8 mouse cellular contexts compared by ENCODE assay signal in the genomic region with DNA sequence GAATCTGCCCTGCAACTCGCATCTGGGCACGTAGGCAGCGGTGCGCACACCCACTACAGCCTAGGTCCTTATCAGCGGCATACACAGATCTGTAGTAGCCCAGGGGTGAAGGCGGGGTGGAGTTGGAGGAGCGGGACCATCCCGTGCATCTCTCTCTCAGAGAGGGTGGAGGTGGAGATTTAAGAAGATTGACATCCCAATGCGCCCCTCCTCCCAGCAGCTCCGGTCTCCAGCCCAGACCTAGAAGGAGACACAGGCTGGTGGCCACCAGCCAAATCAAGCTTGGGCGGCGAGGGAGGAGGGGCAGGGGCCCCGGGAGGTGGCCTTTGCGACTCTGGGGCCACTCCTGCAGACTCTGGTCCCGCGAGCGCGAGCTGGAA. TPM values are rescaled to one million over a fixed set of nuclear protein-coding genes. Genes with fewer than 3 reads are reported as not detected.
DNase-seq lines count a peak whose midpoint lies in the region; ATAC-seq and TF ChIP-seq lines count a peak whose summit lies in the region.

A gene (plus strand): TSS at position 274 of the 380 bp plus-strand sequence.

- H3K9me3 ChIP-seq in heart, embryonic 16.5 days (replicated peaks; ENCODE audit: control insufficient read depth, low read length): no peaks in the 10 kb centered on the region
- no peaks in the 10 kb centered on the region for H3K9me3 ChIP-seq in midbrain, embryonic 13.5 days

- peaks cover 11% of the 10 kb centered on the region for H3K27me3 ChIP-seq in heart, adult 2 months (ENCODE audit: control insufficient read depth, insufficient read depth, low read length)
- peaks cover 38% of the 10 kb centered on the region for H3K27me3 ChIP-seq in heart, embryonic 16.5 days (ENCODE audit: control insufficient read depth, insufficient read depth, low read length)
- H3K27me3 ChIP-seq in midbrain, embryonic 13.5 days: peaks cover 42% of the 10 kb centered on the region

- H3K4me2 ChIP-seq in heart, embryonic 16.5 days (ENCODE audit: low read depth, low read length): peak within 1 kb of the TSS; percentile 92
- peak within 1 kb of the TSS; percentile 94 for H3K4me2 ChIP-seq in midbrain, embryonic 13.5 days (replicated peaks)

- WGBS in heart, adult 2 months: 2% methylated on average over 18 of the region's 18 CpGs
- 3% methylated on average over 18 of the region's 18 CpGs for WGBS in heart, embryonic 16.5 days
- under 1% methylated on average over 18 of the region's 18 CpGs for WGBS in midbrain, embryonic 13.5 days

- H3K4me1 ChIP-seq in heart, adult 2 months (ENCODE audit: control insufficient read depth, insufficient read depth, low read length): no peaks in the 10 kb centered on the region
- no peaks in the 10 kb centered on the region; the same call in 1 of the 2 replicates for H3K4me1 ChIP-seq in heart, embryonic 16.5 days (ENCODE audit: control insufficient read depth, insufficient read depth, low read length)
- peaks cover 14% of the 10 kb centered on the region for H3K4me1 ChIP-seq in midbrain, embryonic 13.5 days (replicated peaks)

- H3K9ac ChIP-seq in heart, adult 2 months (ENCODE audit: low read depth, low read length): no peak within 1 kb of the TSS
- H3K9ac ChIP-seq in heart, embryonic 16.5 days (ENCODE audit: low read length): peak within 1 kb of the TSS; percentile 50; the same call in 1 of the 2 replicates
- H3K9ac ChIP-seq in midbrain, embryonic 13.5 days (replicated peaks): peak within 1 kb of the TSS; percentile 76

- DNase-seq in heart, adult 2 months: peak; percentile 9 to 19
- DNase-seq in heart, postnatal 25 days (ENCODE audit: low spot score): no peak
- peak; percentile 75 for DNase-seq in Muller cell, postnatal 12 days (ENCODE audit: inconsistent ontology term)
- DNase-seq in embryo, embryonic 10.5 days (ENCODE audit: low spot score): peak; percentile 67
- peak in 1 of 2 experiments; percentile 90 for DNase-seq in left cerebral cortex, postnatal 10 days (ENCODE audit: extremely low spot score in 1 of 2, low spot score in 2 of 2)
- DNase-seq in urinary bladder, postnatal 4 days (ENCODE audit: low spot score in 2 of 2): no peak

- ATAC-seq in heart, embryonic 16.5 days (replicated peaks; ENCODE audit: extremely low read depth, insufficient read depth, low FRiP score): peak; percentile 65
- ATAC-seq in midbrain, embryonic 13.5 days: peak; percentile 80

- intact Hi-C loops in heart, adult 2 months (cut with DNase I): no loop called here
- intact Hi-C loops in heart, postnatal 25 days (cut with DNase I): no loop called here
- intact Hi-C loops in left cerebral cortex, postnatal 10 days (cut with DNase I): no loop called here

- TF ChIP-seq EP300 in heart, adult 2 months (IDR thresholded peaks at IDR 0.05; ENCODE audit: insufficient read depth, low read depth, low read length): no peak

- no peaks in the 10 kb centered on the region for H3K79me2 ChIP-seq in heart, adult 2 months (replicated peaks; ENCODE audit: control insufficient read depth, insufficient read depth, low read length)

- peak within 1 kb of the TSS; percentile 24; the same call in 1 of the 2 replicates for H3K4me3 ChIP-seq in heart, adult 2 months
- H3K4me3 ChIP-seq in heart, embryonic 16.5 days (ENCODE audit: low read length): peak within 1 kb of the TSS; percentile 55
- peak within 1 kb of the TSS; percentile 62 for H3K4me3 ChIP-seq in midbrain, embryonic 13.5 days (replicated peaks)

- no peak for TF ChIP-seq CTCF in heart, adult 2 months (IDR thresholded peaks at IDR 0.05)

- H3K36me3 ChIP-seq in heart, adult 2 months (ENCODE audit: control insufficient read depth, insufficient read depth, low read length): no peaks in the 10 kb centered on the region
- H3K36me3 ChIP-seq in heart, embryonic 16.5 days (ENCODE audit: control insufficient read depth, insufficient read depth): no peaks in the 10 kb centered on the region
- H3K36me3 ChIP-seq in midbrain, embryonic 13.5 days: no peaks in the 10 kb centered on the region

- no peak for TF ChIP-seq POLR2A in heart, adult 2 months (IDR thresholded peaks at IDR 0.05; ENCODE audit: insufficient read depth, low read depth, low read length)

- no peak within 1 kb of the TSS for H3K27ac ChIP-seq in heart, adult 2 months
- no peak within 1 kb of the TSS for H3K27ac ChIP-seq in heart, embryonic 16.5 days (ENCODE audit: low read length)
- no peak within 1 kb of the TSS for H3K27ac ChIP-seq in midbrain, embryonic 13.5 days

RNA-seq across cellular contexts. Expression of the gene that starts here (rescaled TPM):
- not detected for total RNA-seq in heart, adult 2 months (2021)
- polyA plus RNA-seq in heart, adult 2 months (2012; rRNA removed): 0.03 TPM in 1 of 2 replicates, not detected in the other
- not detected for total RNA-seq in heart, postnatal 25 days (2021)
- 0.05 and 0.07 TPM in 2 replicates for polyA plus RNA-seq in heart, embryonic 16.5 days (2015; fragmentation: Nextera tagmentation; extraction: Ambion mirVana)
- 10 to 100 TPM; 13.5 to 16.0 TPM for total RNA-seq in left cerebral cortex, postnatal 10 days (2021)
- polyA plus RNA-seq in midbrain, embryonic 13.5 days (2015; fragmentation: Nextera tagmentation; extraction: Ambion mirVana): 2.3 and 3.1 TPM in 2 replicates

Comparison
In these comparisons a context has a peak if more than half of its experiments do, and no peak if none do; other contexts are left out.
1. RNA of the gene that starts here (total RNA-seq): 13.5 to 16.0 TPM in left cerebral cortex, postnatal 10 days; not detected in heart, adult 2 months and not detected in heart, postnatal 25 days; every median in the first group is over 10 times any median in the second.
2. Peak in DNase-seq and H3K4me3 ChIP-seq in heart, adult 2 months; RNA of the gene not detected or under 1 TPM.
3. Peak in ATAC-seq, H3K4me3 ChIP-seq, H3K9ac ChIP-seq and H3K4me2 ChIP-seq in heart, embryonic 16.5 days; RNA of the gene not detected or under 1 TPM.
4. DNase-seq: peak in Muller cell, postnatal 12 days (single experiment) and embryo, embryonic 10.5 days (single experiment); none in heart, postnatal 25 days (single experiment) and urinary bladder, postnatal 4 days (0 of 2).
5. Peak in every context shown above with its lines, with median percentiles within 50 percentile points of each other: H3K4me3 ChIP-seq.